Mouse (Mus musculus) cortical plate, adult 2 months (tissue): ENCODE results near the gene Ccdc96. TPM values are rescaled to one million over a fixed set of nuclear protein-coding genes. Genes with fewer than 3 reads are reported as not detected.

Experiments used
- H3K27ac ChIP-seq: fragments of 200-500 bp; 2 replicates; pipeline ENCODE4 v1.5.1; 2012; ENCODE audit warnings: low read length, control low read depth, inconsistent platforms; ENCODE audit not compliant: insufficient read depth
- H3K4me1 ChIP-seq: fragments of 200-500 bp; 2 replicates; pipeline ENCODE4 v1.6.1; 2011; ENCODE audit warnings: low read length; ENCODE audit not compliant: control insufficient read depth, insufficient read depth
- H3K4me3 ChIP-seq: fragments of 200-500 bp; 2 replicates; pipeline ENCODE4 v1.5.1; 2011; ENCODE audit warnings: mild to moderate bottlenecking, low read length, control low read depth; ENCODE audit not compliant: insufficient read depth
- CTCF ChIP-seq: fragments of 200-500 bp; IDR thresholded peaks from 2 replicates; pipeline ENCODE4 v1.5.1; 2011; ENCODE audit warnings: mild to moderate bottlenecking, control low read depth, low read length; ENCODE audit not compliant: insufficient read depth; ENCODE audit errors: extremely low read depth
- POLR2A ChIP-seq: fragments of 200-500 bp; IDR thresholded peaks from 2 replicates; pipeline ENCODE4 v1.6.1; 2011; ENCODE audit warnings: mild to moderate bottlenecking, low read length, control low read depth; ENCODE audit not compliant: insufficient read depth; ENCODE audit errors: extremely low read depth
- polyA plus RNA-seq: library from polyadenylated mRNA; depleted of rRNA; stranded (reverse); fragments of >200 nt; gene quantifications from 2 replicates; pipeline ENCODE4 v1.2.3, GENCODE M21; 2012; rRNA removed

Gene Ccdc96
- polyA plus RNA-seq, 1 experiment = 1.0 TPM

DNA sequence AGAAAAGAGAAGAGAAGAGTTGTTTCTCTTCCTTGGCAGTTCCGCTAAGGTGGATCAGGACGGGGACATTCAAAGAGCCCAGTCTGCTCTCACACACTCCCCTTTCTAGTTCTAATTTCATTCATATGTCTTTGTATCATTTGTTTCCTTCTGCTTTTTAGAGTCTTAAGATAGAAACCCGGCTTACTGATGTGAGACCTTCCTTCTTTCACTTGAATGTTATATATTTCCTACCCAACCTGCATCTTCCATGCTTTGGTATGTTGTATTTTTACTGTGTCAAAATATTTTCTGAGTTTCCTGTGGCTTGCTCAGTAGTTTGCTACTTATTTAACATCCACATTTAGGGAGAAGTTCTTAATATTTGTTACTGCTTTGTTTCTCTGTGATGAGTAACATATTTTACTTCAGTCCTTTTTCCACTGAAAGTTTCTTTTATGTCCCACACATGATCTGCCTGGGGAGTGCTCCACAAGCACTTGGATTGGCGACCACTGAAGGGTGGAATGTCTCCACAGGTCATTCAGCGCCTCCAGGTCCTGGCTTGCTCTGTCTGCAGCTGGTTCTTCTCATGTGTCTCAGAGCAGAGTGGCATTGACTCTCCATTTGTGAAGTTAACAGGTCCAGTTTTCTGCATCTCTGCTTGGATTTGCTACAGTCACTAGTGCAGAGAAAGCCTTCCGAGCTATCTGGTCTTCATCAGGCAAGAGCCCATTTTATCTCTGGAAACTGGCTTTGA lies 51.2 kb downstream of the Ccdc96 start:
- Histone ChIP-seq H3K4me1 (no peaks in the 10 kb centered on the region), H3K27ac (no peak overlapping the region), H3K4me3 (no peak overlapping the region)
- TF ChIP-seq CTCF (no peak), POLR2A (no peak)

GRCm38 (mm10) chr5:36536424-36536823 lies 52.0 kb downstream of the Ccdc96 start:
- Histone ChIP-seq H3K4me3 (no peak overlapping the region), H3K27ac (no peak overlapping the region), H3K4me1 (no peaks in the 10 kb centered on the region)
- TF ChIP-seq CTCF = no peak
- no peak for TF ChIP-seq POLR2A

Other genes starting within 250 kb of the Ccdc96 start
- gene Sorcs2, start 86.4 kb upstream of the Ccdc96 start, polyA plus RNA-seq = 21.4 and 21.8 TPM in 2 replicates
- 22.5 and 22.9 TPM in 2 replicates for gene Grpel1, start 19.6 kb upstream of the Ccdc96 start, polyA plus RNA-seq
- 17.2 and 17.3 TPM in 2 replicates for gene Tada2b, start 303 bp upstream of the Ccdc96 start, polyA plus RNA-seq
- 67.0 and 68.4 TPM in 2 replicates for gene Tbc1d14, start 108.7 kb downstream of the Ccdc96 start, polyA plus RNA-seq
- 50.8 TPM in 2 replicates for gene D5Ertd579e, start 211.4 kb downstream of the Ccdc96 start, polyA plus RNA-seq